Mouse (Mus musculus) G1E (cell line): Measurements from ENCODE around the gene Exoc6.

ENCODE experiments used
- CTCF ChIP-seq: IDR thresholded peaks from 2 replicates; pipeline ENCODE4 v1.5.1; 2012; ENCODE audit warnings: low read depth, low read length, inconsistent platforms, mixed read lengths
- GATA1 ChIP-seq: IDR thresholded peaks from 2 replicates; pipeline ENCODE4 v1.6.1; 2012; ENCODE audit warnings: borderline replicate concordance, low read length, inconsistent platforms, mixed read lengths
- POLR2AphosphoS5 ChIP-seq: IDR thresholded peaks from 2 replicates; pipeline ENCODE4 v1.6.1; 2012; ENCODE audit warnings: low read depth, low read length, inconsistent platforms; ENCODE audit not compliant: insufficient replicate concordance
- TAL1 ChIP-seq: conservative IDR thresholded peaks from 2 replicates; pipeline ENCODE4 v1.6.1; 2012; ENCODE audit warnings: low read depth, low read length, inconsistent platforms, mixed read lengths

- TF ChIP-seq CTCF (no peak), GATA1 (no peak), TAL1 (no peak), POLR2AphosphoS5 (no peak)
Measured at GRCm38 (mm10) chr19:37686347-37686746, 136.1 kb downstream of the Exoc6 start.
